ENCODE assay signal across 8 mouse cellular contexts in genomic region chr3:127780021-127780644, GRCm38 (mm10). TPM values are rescaled to one million over a fixed set of nuclear protein-coding genes. Genes with fewer than 3 reads are reported as not detected.
A peak's percentile ranks its signal among the peaks of the same experiment; 100 is the strongest.
DNase-seq lines count a peak whose midpoint lies in the region; ATAC-seq and TF ChIP-seq lines count a peak whose summit lies in the region.

Alpk1 (minus strand) TSS chr3:127780527.

- ATAC-seq in G1E (ENCODE audit: extremely low read depth, insufficient number of reproducible peaks, low FRiP score, poor library complexity, severe bottlenecking): peak; percentile 57; the same call in 1 of the 2 replicates
- no peak for ATAC-seq in hindbrain, embryonic 14.5 days (ENCODE audit: low FRiP score)
- ATAC-seq in megakaryocyte, adult 5-6 weeks (ENCODE audit: poor library complexity, severe bottlenecking): peak; percentile 95

- no peak for DNase-seq in G1E (ENCODE audit: low spot score)
- DNase-seq in brain, embryonic 14.5 days (ENCODE audit: low read depth): peak; percentile 73
- peak; percentile 21 to 34 for DNase-seq in frontal cortex, postnatal 10 days (ENCODE audit: low spot score in 2 of 2)
- peak; percentile 62 for DNase-seq in hindbrain, embryonic 14.5 days (ENCODE audit: low spot score)
- DNase-seq in left cerebral cortex, adult 2 months (ENCODE audit: extremely low spot score in 1 of 2, low spot score in 2 of 2): peak; percentile 23 to 42
- peak; percentile 37 for DNase-seq in right cerebral cortex, postnatal 4 days
- no peak for DNase-seq in MN1 (ENCODE audit: low spot score)

- TF ChIP-seq CTCF in G1E (IDR thresholded peaks at IDR 0.05; ENCODE audit: low read depth, low read length): no peak
- peak; percentile 57 for TF ChIP-seq CTCF in brain, embryonic 14.5 days (IDR thresholded peaks at IDR 0.05; ENCODE audit: borderline replicate concordance, extremely low read depth, insufficient read depth, insufficient read length)
- TF ChIP-seq CTCF in left cerebral cortex, adult 2 months (IDR thresholded peaks at IDR 0.05): peak; percentile 56

- intact Hi-C loops in left cerebral cortex, adult 2 months (cut with DNase I): no loop called here

- H3K36me3 ChIP-seq in G1E (replicated peaks): no peaks in the 10 kb centered on the region
- H3K36me3 ChIP-seq in hindbrain, embryonic 14.5 days (replicated peaks; ENCODE audit: control insufficient read depth, insufficient read depth): no peaks in the 10 kb centered on the region

- 0 out of 2 replicates have a peak, but pooled peaks cover 6% of the 10 kb centered on the region for H3K27me3 ChIP-seq in G1E (ENCODE audit: insufficient read depth, low read length)
- H3K27me3 ChIP-seq in hindbrain, embryonic 14.5 days (ENCODE audit: control insufficient read depth, insufficient read depth, low read length): no peaks in the 10 kb centered on the region

- no peak for TF ChIP-seq POLR2A in brain, embryonic 14.5 days (IDR thresholded peaks at IDR 0.05; ENCODE audit: borderline replicate concordance, extremely low read depth, insufficient read depth, insufficient read length, poor library complexity, severe bottlenecking)

- peak within 1 kb of the TSS; percentile 45; the same call in 1 of the 2 replicates for H3K4me3 ChIP-seq in G1E (ENCODE audit: low read depth, low read length)
- H3K4me3 ChIP-seq in hindbrain, embryonic 14.5 days (replicated peaks; ENCODE audit: low read length): peak within 1 kb of the TSS; percentile 26
- H3K4me3 ChIP-seq in left cerebral cortex, adult 2 months: peak within 1 kb of the TSS; percentile 44

- H3K4me2 ChIP-seq in hindbrain, embryonic 14.5 days (replicated peaks): peak within 1 kb of the TSS; percentile 50

- no peak within 1 kb of the TSS for H3K9ac ChIP-seq in hindbrain, embryonic 14.5 days

- 0 out of 2 replicates have a peak, but pooled peaks cover 2% of the 10 kb centered on the region for H3K9me3 ChIP-seq in G1E (replicated peaks)
- H3K9me3 ChIP-seq in hindbrain, embryonic 14.5 days (ENCODE audit: control insufficient read depth, low read length): no peaks in the 10 kb centered on the region

- 3% methylated on average over 24 of the region's 24 CpGs for WGBS in hindbrain, embryonic 14.5 days

- no peak within 1 kb of the TSS for H3K27ac ChIP-seq in hindbrain, embryonic 14.5 days
- peak within 1 kb of the TSS; percentile 34 for H3K27ac ChIP-seq in left cerebral cortex, adult 2 months

- peaks cover 7% of the 10 kb centered on the region for H3K4me1 ChIP-seq in G1E (ENCODE audit: insufficient read depth, low read depth, low read length)
- H3K4me1 ChIP-seq in hindbrain, embryonic 14.5 days (replicated peaks; ENCODE audit: control insufficient read depth, insufficient read depth, low read length): no peaks in the 10 kb centered on the region

RNA-seq across cellular contexts. Expression of gene Alpk1, which starts in this region (rescaled TPM):
- total RNA-seq in G1E (2014; fragmentation: Nextera tagmentation) (not detected in 2 replicates), G1E (2017) (0.11 TPM in 1 of 2 replicates, not detected in the other)
- 0.01 TPM in 1 of 2 replicates, not detected in the other for polyA plus RNA-seq in G1E (2012)
- polyA plus RNA-seq in brain, embryonic 14.5 days (2012; rRNA removed): 2.2 and 2.6 TPM in 2 replicates
- 0.80 and 0.91 TPM in 2 replicates for polyA plus RNA-seq in hindbrain, embryonic 14.5 days (2014; fragmentation: Nextera tagmentation; extraction: Ambion mirVana)
- total RNA-seq in left cerebral cortex, adult 2 months (2021): 1 to 10 TPM; 4.6 to 5.5 TPM
- total RNA-seq in megakaryocyte, adult 5-6 weeks (2015): 15.5 and 17.8 TPM in 2 replicates
- 28.7 and 35.1 TPM in 2 replicates for total RNA-seq in megakaryocyte, adult 5-6 weeks (2017)

Comparison
In these comparisons a context has a peak if more than half of its experiments do, and no peak if none do; other contexts are left out.
1. RNA of gene Alpk1 (total RNA-seq): 15.5 to 35.1 TPM in megakaryocyte, adult 5-6 weeks and 4.6 to 5.5 TPM in left cerebral cortex, adult 2 months; 0.11 TPM in G1E; every median in the first group is over 4 times any median in the second.
2. Peak in ATAC-seq and H3K4me3 ChIP-seq in G1E; RNA of the gene not detected or under 1 TPM.
3. Peak in DNase-seq, H3K4me3 ChIP-seq and H3K4me2 ChIP-seq in hindbrain, embryonic 14.5 days; RNA of the gene not detected or under 1 TPM.
4. DNase-seq: peak in brain, embryonic 14.5 days (single experiment), frontal cortex, postnatal 10 days (2 of 2), left cerebral cortex, adult 2 months (2 of 2) and right cerebral cortex, postnatal 4 days (single experiment); none in G1E (single experiment) and MN1 (single experiment).
5. Peak in every context shown above with its lines, with median percentiles within 50 percentile points of each other: H3K4me3 ChIP-seq.